Mouse (Mus musculus): ENCODE results near the gene Lcor. TPM values are rescaled to one million over a fixed set of nuclear protein-coding genes. Genes with fewer than 3 reads are reported as not detected.

Gene Lcor
- polyA plus RNA-seq, 1 experiment from 2014 or later: 14.5 TPM

GRCm38 (mm10) chr19:41577576-41577975 lies 95.1 kb downstream of the Lcor start:
- Histone ChIP-seq H3K9ac (no peak overlapping the region), H3K36me3 (peaks cover 11% of the 10 kb centered on the region), H3K4me1 (0 out of 2 replicates have a peak, but pooled peaks cover 8% of the 10 kb centered on the region), H3K4me2 (replicated peaks) (no peak overlapping the region), H3K4me3 (no peak overlapping the region), H3K27ac (no peak overlapping the region), H3K27me3 (no peaks in the 10 kb centered on the region), H3K9me3 (no peaks in the 10 kb centered on the region)
- ATAC-seq (ENCODE audit: insufficient number of reproducible peaks, insufficient read depth, low FRiP score, low TSS enrichment): no peak

GRCm38 (mm10) chr19:41579311-41579920 lies 97.0 kb downstream of the Lcor start:
- Histone ChIP-seq H3K4me2 (replicated peaks) (no peak overlapping the region), H3K27ac (no peak overlapping the region), H3K9ac (no peak overlapping the region), H3K9me3 (no peaks in the 10 kb centered on the region), H3K27me3 (no peaks in the 10 kb centered on the region), H3K36me3 (peaks cover 29% of the 10 kb centered on the region), H3K4me1 (0 out of 2 replicates have a peak, but pooled peaks cover 6% of the 10 kb centered on the region), H3K4me3 (no peak overlapping the region)
- ATAC-seq (ENCODE audit: insufficient number of reproducible peaks, insufficient read depth, low FRiP score, low TSS enrichment): no peak
- 91% methylated on average over 4 of the region's 4 CpGs for WGBS

- Histone ChIP-seq H3K4me2 (replicated peaks) (no peak within 1 kb of the TSS), H3K4me1 (no peaks in the 10 kb centered on the region), H3K9me3 (no peaks in the 10 kb centered on the region), H3K27me3 (no peaks in the 10 kb centered on the region), H3K36me3 (peaks cover 48% of the 10 kb centered on the region), H3K27ac (no peak within 1 kb of the TSS), H3K9ac (no peak within 1 kb of the TSS), H3K4me3 (no peak within 1 kb of the TSS)
- 92% methylated on average over 23 of the region's 23 CpGs for WGBS
- ATAC-seq (ENCODE audit: insufficient number of reproducible peaks, insufficient read depth, low FRiP score, low TSS enrichment): no peak
These were observed 99.4 kb downstream of the Lcor start, which contains the start of gene Gm340 for GRCm38 (mm10) chr19:41581706-41582420. Gene Gm340 (plus strand): TSS chr19:41582370.

- no peak for ATAC-seq (ENCODE audit: insufficient number of reproducible peaks, insufficient read depth, low FRiP score, low TSS enrichment)
- no peak overlapping the region for H3K4me2 ChIP-seq (replicated peaks)
These were observed 100.6 kb downstream of the Lcor start for GRCm38 (mm10) chr19:41582918-41583514.

GRCm38 (mm10) chr19:41586752-41587151 lies 104.3 kb downstream of the Lcor start:
- no peak overlapping the region for H3K4me3 ChIP-seq
- no peaks in the 10 kb centered on the region for H3K9me3 ChIP-seq
- no peak overlapping the region for H3K9ac ChIP-seq
- H3K27me3 ChIP-seq: no peaks in the 10 kb centered on the region
- peaks cover 46% of the 10 kb centered on the region for H3K36me3 ChIP-seq
- 88% methylated on average over 10 of the region's 10 CpGs for WGBS
- no peak overlapping the region for H3K4me2 ChIP-seq (replicated peaks)
- H3K27ac ChIP-seq: no peak overlapping the region
- ATAC-seq (ENCODE audit: insufficient number of reproducible peaks, insufficient read depth, low FRiP score, low TSS enrichment): no peak
- H3K4me1 ChIP-seq: no peaks in the 10 kb centered on the region

More at GRCm38 (mm10) chr19:41582918-41583514, 100.6 kb downstream of the Lcor start:
- H3K27ac ChIP-seq: no peak overlapping the region
- H3K4me3 ChIP-seq: no peak overlapping the region
- H3K9ac ChIP-seq: no peak overlapping the region
- H3K27me3 ChIP-seq: no peaks in the 10 kb centered on the region
- H3K9me3 ChIP-seq: no peaks in the 10 kb centered on the region
- H3K4me1 ChIP-seq: no peaks in the 10 kb centered on the region
- H3K36me3 ChIP-seq: peaks cover 48% of the 10 kb centered on the region
- WGBS: 96% methylated on average over 5 of the region's 5 CpGs

GRCm38 (mm10) chr19:41587431-41588222 lies 105.2 kb downstream of the Lcor start:
- Histone ChIP-seq H3K4me3 (no peak overlapping the region), H3K27ac (no peak overlapping the region)
- ATAC-seq (ENCODE audit: insufficient number of reproducible peaks, insufficient read depth, low FRiP score, low TSS enrichment): no peak

GRCm38 (mm10) chr19:41589026-41589425 lies 106.6 kb downstream of the Lcor start:
- WGBS: 84% methylated on average over 7 of the region's 7 CpGs
- Histone ChIP-seq H3K4me3 (no peak overlapping the region), H3K9ac (no peak overlapping the region), H3K4me2 (replicated peaks) (no peak overlapping the region), H3K36me3 (peaks cover 23% of the 10 kb centered on the region), H3K27me3 (no peaks in the 10 kb centered on the region), H3K27ac (no peak overlapping the region), H3K4me1 (no peaks in the 10 kb centered on the region), H3K9me3 (no peaks in the 10 kb centered on the region)
- ATAC-seq (ENCODE audit: insufficient number of reproducible peaks, insufficient read depth, low FRiP score, low TSS enrichment): no peak

More at GRCm38 (mm10) chr19:41587431-41588222, 105.2 kb downstream of the Lcor start:
- Histone ChIP-seq H3K4me1 (no peaks in the 10 kb centered on the region), H3K36me3 (peaks cover 37% of the 10 kb centered on the region), H3K27me3 (no peaks in the 10 kb centered on the region), H3K4me2 (replicated peaks) (no peak overlapping the region), H3K9ac (no peak overlapping the region), H3K9me3 (no peaks in the 10 kb centered on the region)
- WGBS: 87% methylated on average over 20 of the region's 20 CpGs

GRCm38 (mm10) chr19:41589681-41590080 lies 107.2 kb downstream of the Lcor start:
- Histone ChIP-seq H3K4me2 (replicated peaks) (no peak overlapping the region), H3K9me3 (no peaks in the 10 kb centered on the region), H3K27me3 (no peaks in the 10 kb centered on the region), H3K4me1 (no peaks in the 10 kb centered on the region), H3K36me3 (peaks cover 16% of the 10 kb centered on the region), H3K4me3 (no peak overlapping the region), H3K9ac (no peak overlapping the region), H3K27ac (no peak overlapping the region)
- ATAC-seq (ENCODE audit: insufficient number of reproducible peaks, insufficient read depth, low FRiP score, low TSS enrichment): no peak
- 79% methylated on average over 8 of the region's 8 CpGs for WGBS

GRCm38 (mm10) chr19:41591808-41592207 lies 109.4 kb downstream of the Lcor start:
- 76% methylated on average over 12 of the region's 12 CpGs for WGBS
- H3K4me1 ChIP-seq: no peaks in the 10 kb centered on the region
- no peak overlapping the region for H3K9ac ChIP-seq
- H3K4me2 ChIP-seq (replicated peaks): no peak overlapping the region
- no peaks in the 10 kb centered on the region for H3K27me3 ChIP-seq
- no peaks in the 10 kb centered on the region for H3K36me3 ChIP-seq
- H3K27ac ChIP-seq: no peak overlapping the region
- H3K4me3 ChIP-seq: no peak overlapping the region
- no peaks in the 10 kb centered on the region for H3K9me3 ChIP-seq
- ATAC-seq (ENCODE audit: insufficient number of reproducible peaks, insufficient read depth, low FRiP score, low TSS enrichment): no peak

- H3K4me2 ChIP-seq (replicated peaks): no peak overlapping the region
- 86% methylated on average over 6 of the region's 6 CpGs for WGBS
- no peaks in the 10 kb centered on the region for H3K27me3 ChIP-seq
- no peak overlapping the region for H3K4me3 ChIP-seq
- H3K27ac ChIP-seq: no peak overlapping the region
- no peak overlapping the region for H3K9ac ChIP-seq
- ATAC-seq (ENCODE audit: insufficient number of reproducible peaks, insufficient read depth, low FRiP score, low TSS enrichment): no peak
- no peaks in the 10 kb centered on the region for H3K36me3 ChIP-seq
- no peaks in the 10 kb centered on the region for H3K9me3 ChIP-seq
- no peaks in the 10 kb centered on the region for H3K4me1 ChIP-seq
These were observed 114.9 kb downstream of the Lcor start for GRCm38 (mm10) chr19:41597170-41597894.

GRCm38 (mm10) chr19:41600647-41601046 lies 118.2 kb downstream of the Lcor start:
- ATAC-seq (ENCODE audit: insufficient number of reproducible peaks, insufficient read depth, low FRiP score, low TSS enrichment): no peak
- H3K27ac ChIP-seq: no peak overlapping the region
- H3K4me3 ChIP-seq: no peak overlapping the region
- H3K9ac ChIP-seq: no peak overlapping the region
- no peak overlapping the region for H3K4me2 ChIP-seq (replicated peaks)
- no peaks in the 10 kb centered on the region for H3K36me3 ChIP-seq
- WGBS: 34% methylated on average over 11 of the region's 11 CpGs
- 0 out of 2 replicates have a peak, but pooled peaks cover 3% of the 10 kb centered on the region for H3K27me3 ChIP-seq
- H3K9me3 ChIP-seq: no peaks in the 10 kb centered on the region
- H3K4me1 ChIP-seq: no peaks in the 10 kb centered on the region
